Mouse (Mus musculus): ENCODE results near the gene Colgalt2.
A peak's percentile ranks its signal among the peaks of the same experiment; 100 is the strongest.
"Not testable (repeated sequence)": the region's sequence is repeated elsewhere in the genome, so short reads cannot be mapped to it uniquely, and the experiment has no call there.

The Colgalt2 gene

GRCm38 (mm10) chr1:152399790-152400555 is at the start of gene Colgalt2:
TSS of gene Colgalt2 (plus strand) at chr1:152399830.
- no peak for DNase-seq (ENCODE audit: low read depth, low spot score)

- DNase-seq (ENCODE audit: low read depth, low spot score), result no peak
These were observed 42.9 kb upstream of the Colgalt2 start for GRCm38 (mm10) chr1:152356721-152357120.

DNA sequence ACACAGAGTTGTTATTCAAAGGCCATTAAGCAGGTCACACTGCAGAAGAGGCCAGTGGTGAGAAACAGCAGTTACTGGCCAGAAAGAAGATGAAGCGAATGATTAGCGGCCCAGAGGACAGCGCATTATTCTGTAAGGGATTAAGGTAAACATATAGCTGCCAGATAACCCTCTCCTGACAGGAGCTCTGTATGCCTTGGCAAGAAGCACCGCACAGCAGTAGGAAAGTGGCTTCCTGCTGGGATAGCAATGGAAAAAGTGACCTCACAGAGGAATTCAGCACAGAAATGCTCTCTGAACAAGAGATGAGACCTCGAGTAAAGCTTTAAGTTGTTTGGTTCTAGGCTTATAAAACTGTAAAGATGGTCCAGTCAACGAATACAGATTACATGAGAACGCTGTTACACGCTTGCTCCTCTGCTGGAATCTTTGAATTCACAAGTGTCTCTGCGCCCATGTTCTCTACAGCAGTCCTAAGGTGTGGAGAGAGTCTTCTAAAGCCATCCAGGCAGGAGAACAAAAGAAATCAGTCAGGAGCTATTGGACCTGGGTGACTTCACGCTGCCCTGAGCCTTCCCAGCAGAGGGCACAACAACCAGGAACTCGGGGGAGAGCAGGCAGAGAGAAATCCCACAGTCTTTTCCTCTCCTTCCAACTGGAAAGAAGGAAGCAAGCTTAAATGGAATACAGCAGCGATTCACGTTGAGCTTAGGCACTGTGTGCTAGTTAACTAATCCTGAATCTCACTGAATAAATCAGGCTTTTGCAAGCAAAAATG is 31.1 kb upstream of the Colgalt2 start:
- no peak for DNase-seq (ENCODE audit: low read depth, low spot score)

- DNase-seq (ENCODE audit: low read depth, low spot score), result peak; percentile 69
These were observed 30.5 kb upstream of the Colgalt2 start for GRCm38 (mm10) chr1:152369139-152369538.

- no peak for DNase-seq (ENCODE audit: low read depth, low spot score)
These were observed 21.3 kb upstream of the Colgalt2 start for GRCm38 (mm10) chr1:152378311-152378710.

DNA sequence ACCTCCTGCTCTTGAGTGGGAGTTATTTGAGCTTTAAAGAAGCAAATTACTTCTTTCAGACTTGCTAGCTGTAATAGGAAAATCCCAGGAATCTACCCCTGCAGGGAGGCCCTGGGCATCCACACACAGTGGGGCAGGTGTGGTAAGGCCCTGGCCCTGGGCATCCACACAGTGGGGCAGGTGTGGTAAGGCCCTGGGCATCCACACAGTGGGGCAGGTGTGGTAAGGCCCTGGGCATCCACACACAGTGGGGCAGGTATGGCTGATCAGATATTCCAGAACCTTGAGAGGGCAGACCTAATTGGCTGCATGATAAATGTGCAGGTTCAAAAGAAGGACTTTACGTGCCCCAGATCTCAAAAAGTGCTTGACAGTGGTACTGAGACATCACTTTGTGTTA is 15.0 kb upstream of the Colgalt2 start:
- no peak for DNase-seq (ENCODE audit: low read depth, low spot score)

DNA sequence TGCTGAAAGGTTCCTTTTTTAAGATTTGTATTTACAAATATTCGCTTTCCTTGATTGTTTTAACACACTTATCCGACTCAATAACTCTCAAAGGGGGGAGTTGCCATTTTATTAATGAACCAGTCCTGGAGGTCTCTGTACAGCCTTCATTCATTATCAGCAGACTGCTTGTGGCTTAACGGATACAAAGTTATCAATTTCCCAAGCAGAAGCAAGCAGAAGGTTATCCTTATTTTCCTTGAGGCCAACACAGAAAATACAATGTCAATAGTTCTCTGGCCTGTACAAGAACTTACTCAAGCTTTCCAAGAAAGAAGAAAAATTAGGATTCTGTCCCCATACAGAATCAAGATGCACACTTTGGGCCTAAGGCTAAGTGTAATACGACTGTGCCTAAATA is 13.9 kb upstream of the Colgalt2 start:
- not testable (repeated sequence) for DNase-seq (ENCODE audit: low read depth, low spot score)

- no peak for DNase-seq (ENCODE audit: low read depth, low spot score)
These were observed 13.3 kb upstream of the Colgalt2 start, which contains the start of gene Tsen15 for GRCm38 (mm10) chr1:152386188-152386835. TSS of gene Tsen15 (minus strand) at chr1:152386688.

- DNase-seq (ENCODE audit: low read depth, low spot score), result no peak
These were observed 10.4 kb upstream of the Colgalt2 start for GRCm38 (mm10) chr1:152389271-152389670.

DNA sequence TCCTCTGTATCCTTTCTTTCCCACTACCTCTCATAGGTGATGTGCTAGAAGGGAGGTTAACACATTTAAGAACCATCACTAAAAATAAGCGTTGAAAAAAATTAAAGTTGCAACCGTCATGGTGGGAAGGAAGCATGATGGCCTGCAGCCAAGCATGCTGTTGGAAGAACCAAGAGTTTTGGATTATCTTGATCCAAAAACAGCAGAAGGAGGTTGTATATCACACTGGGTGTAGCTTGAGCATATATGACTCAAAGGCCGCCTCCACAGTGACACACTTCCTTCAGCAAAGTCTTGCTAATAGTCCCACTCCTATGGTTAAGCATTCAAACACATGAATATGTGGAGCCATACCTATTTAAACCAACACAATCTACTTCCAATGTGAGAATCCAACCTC is 5.5 kb upstream of the Colgalt2 start:
- DNase-seq (ENCODE audit: low read depth, low spot score), result no peak

- no peak for DNase-seq (ENCODE audit: low read depth, low spot score)
These were observed 4.6 kb upstream of the Colgalt2 start for GRCm38 (mm10) chr1:152394956-152395515.

GRCm38 (mm10) chr1:152398708-152399107 is 922 bp upstream of the Colgalt2 start:
- DNase-seq (ENCODE audit: low read depth, low spot score), result no peak

GRCm38 (mm10) chr1:152400556-152401540 is 1.2 kb downstream of the Colgalt2 start:
- no peak for DNase-seq (ENCODE audit: low read depth, low spot score)

DNA sequence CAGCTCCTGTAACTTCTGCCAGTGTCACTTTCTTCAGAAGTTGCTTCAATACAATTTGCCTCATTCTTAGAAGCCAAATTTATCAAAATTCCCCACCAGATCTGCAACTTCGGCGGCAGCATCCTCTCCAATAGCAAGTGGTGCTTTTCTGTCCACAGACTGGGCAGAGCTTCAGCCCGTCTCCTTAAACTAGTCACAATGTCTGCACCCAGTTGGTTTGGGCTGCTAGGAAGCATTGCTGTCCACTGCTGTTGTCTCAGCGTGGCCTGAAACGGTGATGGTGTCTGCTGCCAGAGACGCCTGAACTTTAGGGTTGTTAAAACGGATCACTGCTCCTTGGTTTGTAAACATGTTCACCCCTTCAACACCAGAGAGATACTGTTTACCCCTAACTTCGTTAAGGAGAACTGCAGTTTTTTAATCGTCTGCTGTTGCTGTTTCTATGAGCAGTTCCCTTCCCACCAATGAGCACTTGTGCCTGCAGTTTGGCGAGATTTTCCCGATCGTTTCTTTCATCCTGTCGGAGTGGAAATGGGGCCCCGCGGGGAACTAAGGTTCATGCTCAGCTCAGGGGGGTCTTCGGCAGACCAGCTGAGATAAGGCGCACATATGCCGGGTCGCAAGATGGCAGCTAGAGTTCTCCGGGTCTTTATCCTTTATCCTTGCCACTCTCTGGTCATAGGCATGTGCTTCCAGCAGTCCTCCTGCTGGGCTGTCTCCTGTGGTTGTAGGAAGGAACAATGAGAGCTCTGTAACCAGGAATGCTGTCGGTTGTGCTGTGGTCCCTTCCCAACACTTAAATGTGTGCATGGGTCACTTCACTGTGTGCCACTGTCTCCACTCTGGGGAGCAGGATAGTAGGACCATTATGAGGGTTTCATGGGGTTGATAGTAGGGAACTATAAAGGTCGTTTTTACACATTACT is 7.7 kb downstream of the Colgalt2 start:
- no peak for DNase-seq (ENCODE audit: low read depth, low spot score)

DNA sequence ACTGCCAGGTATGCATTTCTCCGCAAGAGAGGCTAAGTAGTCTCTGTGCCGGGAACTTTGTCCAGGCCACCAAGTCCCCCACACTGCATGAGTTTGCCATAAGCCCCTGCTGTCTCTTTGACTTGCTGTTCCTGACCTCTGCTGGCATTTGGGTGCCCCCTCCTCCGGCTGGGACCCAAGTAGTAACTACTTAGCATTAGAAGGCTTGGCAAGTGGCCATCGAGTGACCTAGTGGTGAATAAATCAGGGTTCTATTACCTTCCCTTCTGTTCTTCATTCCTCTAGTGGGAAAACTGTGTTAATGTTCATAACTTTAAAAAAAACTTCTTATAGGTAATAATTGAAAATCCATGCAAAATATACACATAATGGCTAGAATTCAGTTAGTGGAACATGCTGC is 9.7 kb downstream of the Colgalt2 start:
- no peak for DNase-seq (ENCODE audit: low read depth, low spot score)

DNA sequence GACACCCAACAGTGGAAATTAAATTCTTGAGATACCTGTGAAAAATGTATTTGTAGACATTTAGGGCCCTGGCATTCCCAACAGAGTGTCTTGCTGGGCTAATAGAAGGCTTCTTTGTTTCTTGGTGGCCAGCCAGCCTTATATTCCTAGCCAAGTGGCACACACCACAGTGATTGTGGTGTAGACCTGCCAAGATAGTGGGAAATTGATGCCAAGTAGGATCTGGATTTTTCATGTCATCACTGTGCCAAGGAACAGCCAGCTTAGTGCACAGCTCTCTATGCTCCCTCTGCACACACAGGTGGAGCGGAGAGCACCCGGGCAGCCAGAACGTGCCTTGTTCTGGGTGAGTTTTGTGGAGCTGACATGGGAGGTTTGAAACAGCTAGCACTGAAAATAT is 11.0 kb downstream of the Colgalt2 start:
- no peak for DNase-seq (ENCODE audit: low read depth, low spot score)

GRCm38 (mm10) chr1:152413116-152413515 is 13.5 kb downstream of the Colgalt2 start:
- DNase-seq (ENCODE audit: low read depth, low spot score), result no peak

- DNase-seq (ENCODE audit: low read depth, low spot score), result no peak
These were observed 14.3 kb downstream of the Colgalt2 start for GRCm38 (mm10) chr1:152413961-152414360.

DNA sequence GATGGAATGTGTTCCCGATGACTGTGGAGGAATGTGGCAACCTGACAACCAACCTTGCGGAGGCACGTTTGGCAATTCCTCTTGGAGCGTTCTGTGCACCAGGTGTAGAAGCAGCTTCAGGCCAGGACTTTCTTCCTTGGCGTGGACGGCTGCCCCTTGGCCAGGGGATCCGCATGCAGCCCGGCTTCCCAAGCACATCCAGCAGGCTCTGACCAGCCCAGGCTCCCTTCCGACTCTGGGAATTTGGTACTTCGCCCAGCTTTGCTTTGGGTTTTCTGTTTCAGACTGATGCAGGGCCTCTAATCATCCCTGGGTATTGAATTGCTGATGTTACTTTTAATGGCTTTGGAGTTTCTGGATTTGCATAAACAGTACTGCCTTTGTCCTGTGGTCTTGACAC is 14.8 kb downstream of the Colgalt2 start:
- no peak for DNase-seq (ENCODE audit: low read depth, low spot score)
